Mouse (Mus musculus) 3T3-L1 (cell line): ENCODE measurements around the gene Scyl3.
A peak's percentile ranks its signal among the peaks of the same experiment; 100 is the strongest.

Source experiments
- DNase-seq: peaks from one replicate; pipeline ENCODE4 v3.0.0-alpha.2; 2015; ENCODE audit warnings: low read depth, low spot score

Gene Scyl3

GRCm38 (mm10) chr1:163928846-163929245, at the start of gene Scyl3:
Gene Scyl3 (plus strand): TSS chr1:163929100.
- DNase-seq = peak; percentile 52

DNA sequence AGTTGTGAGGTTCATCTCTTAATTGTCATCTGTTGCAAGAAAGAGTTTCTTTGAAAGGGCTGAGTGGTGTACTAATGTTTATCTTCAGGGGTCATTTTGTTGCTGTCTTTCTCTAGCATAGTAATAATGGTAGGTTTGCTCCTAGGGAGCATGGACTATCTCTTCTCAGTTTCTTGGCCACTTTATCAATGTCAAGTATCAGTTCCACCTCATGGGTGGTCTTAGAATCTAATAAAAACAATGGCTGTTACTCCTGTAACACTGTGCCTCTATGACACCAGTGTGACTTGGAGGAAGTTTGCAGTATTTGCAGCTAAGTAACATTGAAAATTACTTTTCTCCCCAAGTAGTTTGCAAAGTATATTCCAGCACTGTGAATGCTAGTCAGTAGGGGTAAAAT, 39.3 kb upstream of the Scyl3 start:
- DNase-seq = no peak

DNA sequence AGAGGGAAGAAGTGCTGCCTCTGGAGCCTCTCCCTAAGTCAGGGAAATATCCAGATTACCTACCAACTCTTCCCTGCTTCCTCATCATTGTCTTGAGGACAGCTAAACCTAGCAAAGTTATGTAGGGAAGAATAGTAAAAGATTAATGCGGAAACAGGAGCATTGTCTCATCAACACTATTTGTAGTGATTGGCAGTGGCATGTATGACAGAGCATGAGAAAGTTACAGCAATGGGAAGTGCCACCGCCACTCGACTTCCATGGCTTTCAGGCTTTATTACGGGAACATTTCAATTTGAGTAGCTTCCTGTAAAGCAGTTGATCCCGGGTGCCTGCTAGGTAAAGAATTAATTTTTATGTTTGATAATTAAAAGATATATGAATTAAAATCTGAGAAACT, 35.6 kb upstream of the Scyl3 start:
- DNase-seq = no peak

GRCm38 (mm10) chr1:163893774-163894527, 34.9 kb upstream of the Scyl3 start:
- DNase-seq = no peak

GRCm38 (mm10) chr1:163898291-163898764, 30.6 kb upstream of the Scyl3 start:
- DNase-seq = peak; percentile 47

DNA sequence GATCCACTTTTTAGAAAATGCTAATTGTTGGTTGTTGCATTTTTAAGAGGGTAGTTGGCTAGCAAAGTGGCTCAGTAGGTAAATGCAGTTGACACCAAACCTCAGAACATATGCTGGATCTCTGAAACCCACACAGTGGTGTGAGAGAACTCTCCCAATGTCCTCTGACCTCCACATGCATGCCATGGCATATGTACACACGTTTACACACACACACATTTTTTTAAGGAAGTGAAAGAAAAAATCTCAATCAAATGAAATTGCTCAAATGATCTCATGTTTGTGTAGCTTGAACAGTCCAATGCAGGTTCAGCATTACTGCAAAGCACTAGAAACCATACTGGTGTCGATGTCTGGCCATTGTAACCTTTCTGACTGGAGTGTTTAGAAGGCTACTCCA, 29.3 kb upstream of the Scyl3 start:
- DNase-seq = no peak

- no peak for DNase-seq
Observed at GRCm38 (mm10) chr1:163900168-163900567, 28.7 kb upstream of the Scyl3 start.

GRCm38 (mm10) chr1:163903411-163903810, 25.5 kb upstream of the Scyl3 start:
- no peak for DNase-seq

- DNase-seq = no peak
Observed at GRCm38 (mm10) chr1:163907007-163907811, 21.7 kb upstream of the Scyl3 start.

GRCm38 (mm10) chr1:163908389-163908788, 20.5 kb upstream of the Scyl3 start:
- no peak for DNase-seq

GRCm38 (mm10) chr1:163910343-163910742, 18.6 kb upstream of the Scyl3 start:
- DNase-seq = peak; percentile 87

GRCm38 (mm10) chr1:163910785-163911184, 18.1 kb upstream of the Scyl3 start:
- DNase-seq = no peak

GRCm38 (mm10) chr1:163911981-163912380, 16.9 kb upstream of the Scyl3 start:
- no peak for DNase-seq

- DNase-seq = no peak
Observed at GRCm38 (mm10) chr1:163917349-163918160, 11.3 kb upstream of the Scyl3 start.

DNA sequence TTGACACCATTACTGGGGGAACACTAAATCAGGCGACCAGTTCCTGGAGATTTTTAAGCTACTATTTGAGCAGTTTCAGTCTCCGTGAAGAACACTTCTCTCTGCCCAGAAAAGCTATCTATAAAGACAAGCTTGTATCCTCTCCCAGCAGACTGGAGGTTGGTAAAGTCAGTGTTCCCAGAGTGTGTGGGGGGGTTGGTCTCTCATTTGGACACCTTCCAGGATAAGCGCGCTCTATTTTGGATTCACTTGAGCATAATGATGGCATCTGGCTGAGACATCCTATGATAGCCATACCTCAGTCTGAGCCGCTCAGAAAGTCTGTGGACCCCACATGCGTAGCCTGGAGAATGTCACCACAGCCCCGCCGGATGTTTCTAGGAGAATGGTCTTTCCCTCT, 4.8 kb upstream of the Scyl3 start:
- no peak for DNase-seq

DNA sequence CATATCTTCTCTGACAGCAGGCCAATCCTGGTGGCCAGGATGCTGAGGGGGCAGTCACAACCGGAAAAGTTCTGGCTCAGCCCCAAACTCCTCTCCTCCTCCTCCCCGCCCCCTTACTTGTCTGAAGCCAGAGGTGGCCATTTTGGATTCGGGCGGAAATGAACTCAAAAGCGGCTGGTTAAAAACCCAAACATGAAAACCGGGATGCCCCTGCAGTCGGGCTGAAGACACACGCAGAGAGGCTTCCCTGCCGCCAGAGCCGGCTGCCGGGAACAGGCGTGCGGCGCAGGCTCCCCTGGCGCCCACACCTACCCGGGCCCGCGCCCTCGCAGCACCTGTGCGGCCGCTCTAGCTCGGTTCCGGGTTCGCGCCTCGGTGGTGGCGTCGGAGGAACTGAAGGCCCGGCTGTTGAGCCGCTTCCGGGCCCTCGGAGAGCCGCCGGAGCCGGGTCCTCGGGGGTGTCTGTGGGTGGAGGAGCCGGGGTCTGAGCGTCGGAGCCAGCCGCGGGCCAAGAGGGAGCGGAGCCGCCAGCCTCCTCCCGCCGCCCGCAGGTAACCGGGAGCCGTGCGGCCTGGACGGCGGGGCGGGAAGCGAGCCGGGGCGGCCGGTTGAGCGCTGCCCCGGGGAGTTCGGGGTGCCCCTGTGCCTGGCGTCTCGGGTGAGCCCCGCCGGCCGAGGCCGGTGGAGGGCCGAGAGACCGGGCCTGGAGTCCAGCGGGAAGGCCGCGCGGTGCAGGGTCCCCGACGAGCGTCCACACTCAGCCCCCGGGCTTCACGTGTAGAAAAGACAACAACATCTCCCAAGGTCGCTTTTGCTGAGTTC, 947 bp downstream of the Scyl3 start:
- peak; percentile 94 for DNase-seq

DNA sequence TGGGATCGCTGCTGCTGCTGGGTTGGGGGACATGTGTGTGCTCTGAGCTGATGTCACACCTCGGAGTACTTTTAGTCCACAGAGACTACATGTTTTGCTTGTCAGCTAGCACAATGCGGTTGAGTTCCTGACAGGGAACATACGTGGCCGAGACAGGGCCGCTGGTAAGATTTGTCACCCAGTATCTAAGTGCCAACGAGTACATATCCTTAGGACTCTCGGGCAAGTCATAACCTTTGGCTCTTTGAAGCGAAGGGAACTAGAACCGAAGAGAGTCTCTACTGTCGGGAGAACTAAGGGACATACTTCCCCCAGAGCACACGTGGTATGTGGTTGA, 1.5 kb downstream of the Scyl3 start:
- peak; percentile 39 for DNase-seq

DNA sequence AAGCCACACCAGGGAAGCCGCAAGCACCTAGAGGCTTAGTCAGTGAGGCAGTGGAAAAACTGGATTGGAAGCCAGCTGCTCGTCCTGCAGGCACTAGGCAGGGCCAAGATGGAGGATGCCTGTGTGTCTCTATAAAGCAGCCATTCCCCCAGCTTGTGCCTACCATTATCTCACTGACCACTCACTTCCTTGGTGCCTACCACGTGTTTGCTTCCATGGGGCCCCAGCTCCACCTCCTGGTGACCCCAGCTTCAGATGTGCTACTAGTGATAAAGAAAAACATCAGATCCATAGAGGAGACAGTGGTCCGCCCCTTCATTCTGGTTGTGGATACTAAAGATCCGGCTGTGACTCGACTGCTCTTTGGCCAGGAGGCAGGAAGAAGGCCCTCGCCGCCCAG, 2.9 kb downstream of the Scyl3 start:
- DNase-seq = peak; percentile 20

DNA sequence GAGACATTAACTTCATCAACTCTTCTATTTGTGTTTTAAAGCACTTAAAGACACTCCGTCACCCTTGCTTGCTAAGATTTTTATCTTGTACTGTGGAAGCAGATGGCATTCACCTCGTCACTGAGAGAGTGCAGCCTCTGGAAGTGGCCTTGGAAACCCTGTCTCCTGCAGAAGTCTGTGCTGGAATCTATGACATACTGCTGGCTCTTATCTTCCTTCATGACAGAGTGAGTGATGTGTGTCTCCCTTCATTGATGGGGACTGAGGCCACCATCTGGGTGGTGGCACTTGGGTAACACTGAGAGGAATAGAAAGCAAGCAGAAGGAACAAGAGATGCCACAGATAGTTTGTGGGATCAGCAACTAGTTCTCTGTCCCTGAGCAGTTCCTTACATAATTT, 5.7 kb downstream of the Scyl3 start:
- DNase-seq = no peak

- no peak for DNase-seq
Observed at GRCm38 (mm10) chr1:163942056-163942455, 13.2 kb downstream of the Scyl3 start.

GRCm38 (mm10) chr1:163953396-163953795, 24.5 kb downstream of the Scyl3 start:
- DNase-seq = no peak
